In the genomic region with DNA sequence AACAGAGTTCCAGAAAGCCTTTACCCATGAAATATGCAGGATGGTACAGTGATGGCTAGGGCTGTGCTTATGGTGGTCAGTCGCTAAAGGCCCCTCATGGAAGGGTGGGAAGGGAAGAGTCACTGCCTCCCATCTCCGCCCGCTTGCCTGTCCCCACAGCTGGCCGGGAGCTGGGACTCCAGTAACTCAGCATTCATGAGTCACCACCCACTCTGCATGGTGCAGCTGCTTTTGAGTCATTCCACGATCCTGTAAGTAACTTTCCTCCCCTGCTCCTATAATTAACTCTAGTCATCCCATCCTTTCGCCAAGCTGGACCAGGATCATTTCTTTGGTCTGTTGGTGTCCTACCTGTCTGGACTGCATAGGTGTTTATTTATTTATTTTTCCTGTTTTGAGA, we compare ENCODE assay signal across 37 mouse cellular contexts. TPM values are rescaled to one million over a fixed set of nuclear protein-coding genes. Genes with fewer than 3 reads are reported as not detected.
DNase-seq lines count a peak whose midpoint lies in the region; TF ChIP-seq lines count a peak whose summit lies in the region.
"Had no signal": no experiment of that assay in that cellular context is flagged by ENCODE, and none has a peak within 500 bp of the region (broad histone marks: within the 10 kb centered on the region; RNA-seq: fewer than 3 reads in every experiment).

No protein-coding gene starts in this region.

- no peak overlapping the region for H3K4me3 ChIP-seq in cortical plate, adult 2 months (ENCODE audit: insufficient read depth, low read length)
- H3K4me3 ChIP-seq: embryonic facial prominence, embryonic 10.5 days; embryonic facial prominence, embryonic 15.5 days; forebrain, embryonic 13.5 days; hindbrain, embryonic 10.5 days; hindbrain, embryonic 15.5 days; limb, embryonic 10.5 days; limb, embryonic 15.5 days; liver, embryonic 13.5 days; megakaryocyte, embryonic 14.5 days; midbrain, embryonic 13.5 days; stomach, embryonic 15.5 days had no signal

- TF ChIP-seq CTCF in cortical plate, adult 2 months (IDR thresholded peaks at IDR 0.05; ENCODE audit: extremely low read depth, insufficient read depth, low read length): no peak

- no peak overlapping the region for H3K27ac ChIP-seq in cortical plate, adult 2 months (ENCODE audit: insufficient read depth, low read length)
- H3K27ac ChIP-seq: embryonic facial prominence, embryonic 10.5 days; embryonic facial prominence, embryonic 15.5 days; forebrain, embryonic 13.5 days; hindbrain, embryonic 10.5 days; hindbrain, embryonic 15.5 days; limb, embryonic 10.5 days; limb, embryonic 15.5 days; liver, embryonic 13.5 days; midbrain, embryonic 13.5 days; stomach, embryonic 15.5 days had no signal

- peak; percentile 40 to 53 for DNase-seq in adrenal gland, postnatal 36 days
- no peak for DNase-seq in adrenal gland, adult 18-20 months (ENCODE audit: low spot score in 2 of 2)
- DNase-seq in right cerebral cortex, adult 18-20 months: peak; percentile 84
- DNase-seq in right cerebral cortex, postnatal 25 days: no peak
- no peak for DNase-seq in spleen, postnatal 10 days (ENCODE audit: low spot score in 2 of 2)
- no peak for DNase-seq in cerebellum, adult 9-10 months
- DNase-seq: B cell, adult 2 months; cerebellum, adult 11-12 months; cerebellum, postnatal 14 days; heart, postnatal 14 days; kidney, adult 11 months; kidney, postnatal 14 days; liver, embryonic 13.5 days; lung, adult 18-20 months; lung, postnatal 4 days had no signal

- peak; percentile 44; the same call in 1 of the 2 replicates for TF ChIP-seq POLR2A in cortical plate, adult 2 months (IDR thresholded peaks at IDR 0.05; ENCODE audit: extremely low read depth, insufficient read depth, low read length)

- 0 out of 2 replicates have a peak, but pooled peaks cover 2% of the 10 kb centered on the region for H3K4me1 ChIP-seq in cortical plate, adult 2 months (ENCODE audit: control insufficient read depth, insufficient read depth, low read length)
- H3K4me1 ChIP-seq: embryonic facial prominence, embryonic 10.5 days; embryonic facial prominence, embryonic 15.5 days; forebrain, embryonic 13.5 days; hindbrain, embryonic 10.5 days; hindbrain, embryonic 15.5 days; limb, embryonic 10.5 days; limb, embryonic 15.5 days; liver, embryonic 13.5 days; midbrain, embryonic 13.5 days; stomach, embryonic 15.5 days had no signal

RNA-seq across cellular contexts. Expression of gene Atp1a3, which starts 12.7 kb away (rescaled TPM):
- 100 to 1,000 TPM in 1 of 2 experiments, 10 to 100 TPM in 1; 69.6 to 106 TPM for total RNA-seq in adrenal gland, postnatal 36 days (2021)
- 100 to 1,000 TPM in 1 of 2 experiments, 10 to 100 TPM in 1; 30.2 to 121 TPM for total RNA-seq in adrenal gland, adult 18-20 months (2021)
- polyA plus RNA-seq in cortical plate, adult 2 months (2012; rRNA removed): 899 and 943 TPM in 2 replicates

RNA-seq across cellular contexts. Expression of gene Rabac1, which starts 20.5 kb away (rescaled TPM):
- total RNA-seq in adrenal gland, postnatal 36 days (2021): 100 to 1,000 TPM; 325 to 361 TPM
- total RNA-seq in adrenal gland, adult 18-20 months (2021): 100 to 1,000 TPM; 343 to 378 TPM
- polyA plus RNA-seq in cortical plate, adult 2 months (2012; rRNA removed): 396 and 421 TPM in 2 replicates

RNA-seq across cellular contexts. Expression of gene Gm4881, which starts 48.8 kb away (rescaled TPM):
- total RNA-seq in adrenal gland, postnatal 36 days (2021): not detected
- total RNA-seq in adrenal gland, adult 18-20 months (2021): not detected
- polyA plus RNA-seq in cortical plate, adult 2 months (2012; rRNA removed): 0.15 TPM in 1 of 2 replicates, not detected in the other
- total RNA-seq: CH12.LX; ES-E14; gastrocnemius, adult 8-10 months; heart, postnatal 14 days; layer of hippocampus, adult 18-20 months; layer of hippocampus, postnatal 10 days had no signal
- polyA plus RNA-seq: embryonic facial prominence, embryonic 15.5 days; gonadal fat pad, adult 2 months; heart, embryonic 14.5 days; inflammation-experienced regulatory T-cells, adult 6 months; kidney, embryonic 14.5 days; limb, embryonic 10.5 days; limb, embryonic 15.5 days; liver, embryonic 13.5 days; lung, postnatal 0 days; small intestine, adult 2 months; stomach, embryonic 15.5 days had no signal

Comparison
In these comparisons a context has a peak if more than half of its experiments do, and no peak if none do; other contexts are left out.
1. DNase-seq: peak in adrenal gland, postnatal 36 days (2 of 2) and right cerebral cortex, adult 18-20 months (single experiment); none in adrenal gland, adult 18-20 months (0 of 2), right cerebral cortex, postnatal 25 days (single experiment), spleen, postnatal 10 days (0 of 2) and cerebellum, adult 9-10 months (single experiment).